Comparison of ENCODE assay signal across 19 mouse cellular contexts in the genomic region with DNA sequence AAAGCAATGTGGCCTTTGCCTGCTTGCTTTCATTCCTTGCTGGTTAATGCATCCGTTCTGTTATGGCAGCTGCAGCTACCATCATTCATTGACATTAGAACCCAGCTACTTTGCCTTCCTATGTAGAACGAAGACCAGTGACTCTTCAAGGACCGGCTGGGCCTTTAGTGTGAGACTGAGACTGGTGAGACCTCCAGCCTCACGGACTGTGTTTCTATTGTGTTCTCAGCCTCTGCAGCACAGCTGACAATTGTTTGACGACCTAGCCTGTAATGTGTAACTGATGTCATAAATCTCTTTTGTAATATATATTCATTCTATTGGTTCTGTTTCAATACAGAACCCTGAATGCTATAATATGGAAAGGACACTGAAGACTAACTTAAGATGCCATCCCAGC.
"Had no signal": no experiment of that assay in that cellular context is flagged by ENCODE, and none has a peak within 500 bp of the region (broad histone marks: within the 10 kb centered on the region; RNA-seq: fewer than 3 reads in every experiment).

No protein-coding gene starts in this region.

- H3K27me3 ChIP-seq: liver, embryonic 13.5 days; liver, embryonic 15.5 days; lung, embryonic 15.5 days; midbrain, embryonic 12.5 days; midbrain, embryonic 15.5 days; neural tube, embryonic 13.5 days; neural tube, embryonic 15.5 days; stomach, embryonic 15.5 days had no signal

- ATAC-seq: liver, postnatal 0 days; midbrain, embryonic 15.5 days had no signal

- H3K9me3 ChIP-seq: liver, embryonic 15.5 days; lung, embryonic 15.5 days; midbrain, embryonic 12.5 days; midbrain, embryonic 15.5 days; neural tube, embryonic 13.5 days; neural tube, embryonic 15.5 days; stomach, embryonic 15.5 days had no signal

- H3K27ac ChIP-seq: liver, embryonic 13.5 days; liver, embryonic 15.5 days; lung, embryonic 15.5 days; midbrain, embryonic 12.5 days; midbrain, embryonic 15.5 days; neural tube, embryonic 15.5 days; stomach, embryonic 15.5 days; stomach, postnatal 0 days had no signal

- H3K4me3 ChIP-seq: liver, embryonic 13.5 days; liver, embryonic 15.5 days; lung, embryonic 15.5 days; midbrain, embryonic 12.5 days; midbrain, embryonic 15.5 days; myocyte; neural tube, embryonic 13.5 days; neural tube, embryonic 15.5 days; stomach, embryonic 15.5 days had no signal

- DNase-seq: liver, embryonic 13.5 days; liver, postnatal 0 days; lung, adult 2 months; lung, postnatal 10 days; lung, postnatal 4 days; right cerebral cortex, postnatal 14 days; thymus, adult 2 months; thymus, postnatal 25 days; thymus, postnatal 4 days had no signal

- H3K9ac ChIP-seq: liver, embryonic 13.5 days; liver, embryonic 15.5 days; liver, postnatal 0 days; lung, embryonic 15.5 days; midbrain, embryonic 12.5 days; midbrain, embryonic 15.5 days; neural tube, embryonic 13.5 days; neural tube, embryonic 15.5 days; stomach, embryonic 15.5 days had no signal

- H3K4me1 ChIP-seq: lung, embryonic 15.5 days; midbrain, embryonic 12.5 days; stomach, embryonic 15.5 days had no signal

- H3K36me3 ChIP-seq: liver, embryonic 13.5 days; lung, embryonic 15.5 days; midbrain, embryonic 15.5 days; neural tube, embryonic 13.5 days; neural tube, embryonic 15.5 days; stomach, embryonic 15.5 days had no signal

- H3K4me2 ChIP-seq: liver, embryonic 11.5 days; liver, embryonic 13.5 days; liver, embryonic 15.5 days; lung, embryonic 15.5 days; midbrain, embryonic 12.5 days; midbrain, embryonic 15.5 days; neural tube, embryonic 13.5 days; neural tube, embryonic 15.5 days; stomach, embryonic 15.5 days had no signal
